Mouse (Mus musculus): Measurements from ENCODE around the gene Scand1. TPM values are rescaled to one million over a fixed set of nuclear protein-coding genes. Genes with fewer than 3 reads are reported as not detected.

The Scand1 gene
- total RNA-seq, 2 experiments from 2014 or later, result 99.6 to 114 TPM

Small RNA genes lying within 50 kb of the gene (microRNA-seq; reads per million reads assigned to microRNA genes)
- 0 reads per million in 2 experiments for gene Gm22759

Other genes starting within 250 kb of the Scand1 start
- gene Spag4, start 247.5 kb downstream of the Scand1 start, total RNA-seq (2021), result 1 to 10 TPM; 3.9 to 4.2 TPM
- 10 to 100 TPM; 26.8 to 30.4 TPM for gene Cpne1, start 200.7 kb downstream of the Scand1 start, total RNA-seq (2021)
- gene Rbm12, start 200.7 kb downstream of the Scand1 start, total RNA-seq (2021), result 10 to 100 TPM; 28.9 to 30.6 TPM
- 10 to 100 TPM; 21.3 to 24.4 TPM for gene Gm28036, start 185.6 kb downstream of the Scand1 start, total RNA-seq (2021)
- gene Romo1, start 168.7 kb downstream of the Scand1 start, total RNA-seq (2021), result 100 to 1,000 TPM; 156 to 190 TPM
- 10 to 100 TPM; 45.6 to 47.4 TPM for gene Nfs1, start 168.5 kb downstream of the Scand1 start, total RNA-seq (2021)
- 100 to 1,000 TPM; 275 to 354 TPM for gene Rbm39, start 132.5 kb downstream of the Scand1 start, total RNA-seq (2021)
- 10 to 100 TPM; 80.3 to 82.7 TPM for gene Phf20, start 116.2 kb downstream of the Scand1 start, total RNA-seq (2021)
- gene Cnbd2, start 405 bp downstream of the Scand1 start, total RNA-seq (2021), result 1 to 10 TPM; 4.3 to 4.6 TPM
- gene Epb41l1, start 108.2 kb upstream of the Scand1 start, total RNA-seq (2021), result 100 to 1,000 TPM; 310 to 347 TPM
- 10 to 100 TPM; 29.8 to 37.8 TPM for gene Aar2, start 234.9 kb upstream of the Scand1 start, total RNA-seq (2021)

Data from layer of hippocampus, postnatal 25 days (tissue).